Mouse (Mus musculus): ENCODE measurements around the gene 3110018I06Rik. TPM values are rescaled to one million over a fixed set of nuclear protein-coding genes. Genes with fewer than 3 reads are reported as not detected.

The 3110018I06Rik gene
- not detected for total RNA-seq (2022)

DNA sequence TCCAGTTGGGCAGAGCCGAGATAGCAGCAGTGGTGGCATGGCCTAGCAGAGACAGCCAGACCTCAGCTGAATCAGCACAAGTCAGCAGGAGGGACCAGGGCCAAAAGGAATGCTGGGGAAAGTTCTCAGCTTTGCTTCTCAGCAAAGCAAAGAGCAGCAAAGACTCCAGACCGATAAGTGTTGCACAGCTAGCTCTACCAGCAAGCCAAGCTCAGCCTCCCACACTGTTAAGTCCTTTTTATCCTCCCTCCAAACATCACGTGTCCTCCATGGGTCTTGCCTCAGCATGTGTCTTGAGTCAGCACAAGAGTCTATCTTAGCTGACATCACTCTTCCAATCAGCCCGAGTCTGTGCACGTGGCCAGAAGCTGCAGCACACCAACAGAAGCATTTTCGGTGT is at the start of gene 3110018I06Rik:
Gene 3110018I06Rik (plus strand): TSS at position 262 of the 400 bp plus-strand sequence.
- DNase-seq (ENCODE audit: low spot score in 2 of 2), result no peak

DNA sequence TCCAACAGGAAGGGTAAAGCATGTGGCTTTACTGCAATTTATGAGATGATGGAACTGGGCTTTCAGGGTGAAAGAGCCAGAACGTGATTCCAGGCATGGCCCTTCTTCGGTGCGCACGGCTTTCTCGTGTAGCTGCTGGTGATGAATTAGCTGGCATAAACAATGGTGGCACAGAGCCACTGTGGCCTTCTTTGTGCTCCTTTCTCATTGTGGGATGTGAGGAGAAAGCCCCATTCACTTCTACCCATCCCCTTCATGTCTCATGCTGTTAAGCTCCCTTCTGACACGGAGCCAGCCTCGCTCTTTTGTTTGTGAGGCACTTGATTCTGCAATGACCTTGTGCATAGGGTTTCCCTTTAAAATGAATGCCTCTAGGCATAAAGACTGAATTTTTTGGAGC is 43.8 kb upstream of the 3110018I06Rik start:
- DNase-seq (ENCODE audit: low spot score in 2 of 2), result no peak

DNA sequence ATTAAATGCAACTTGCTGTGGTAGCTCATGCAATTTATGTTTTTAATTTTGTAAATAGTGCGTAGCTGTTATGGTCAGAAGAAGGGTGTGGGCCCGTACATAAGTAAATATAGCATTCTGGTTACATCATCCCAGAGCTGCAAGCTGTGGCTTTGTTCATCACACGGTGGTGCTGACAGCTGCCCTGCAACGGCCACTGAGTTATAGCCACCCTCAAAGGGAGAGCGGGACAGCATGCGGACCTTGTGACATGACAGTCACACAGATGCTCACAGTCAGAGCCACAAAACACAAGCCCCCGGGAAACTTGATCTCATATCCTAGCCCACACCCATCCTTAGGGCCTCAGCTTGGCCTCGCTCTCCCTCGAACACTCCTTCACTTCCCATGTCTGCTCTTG is 30.6 kb upstream of the 3110018I06Rik start:
- DNase-seq (ENCODE audit: low spot score in 2 of 2), result no peak

DNA sequence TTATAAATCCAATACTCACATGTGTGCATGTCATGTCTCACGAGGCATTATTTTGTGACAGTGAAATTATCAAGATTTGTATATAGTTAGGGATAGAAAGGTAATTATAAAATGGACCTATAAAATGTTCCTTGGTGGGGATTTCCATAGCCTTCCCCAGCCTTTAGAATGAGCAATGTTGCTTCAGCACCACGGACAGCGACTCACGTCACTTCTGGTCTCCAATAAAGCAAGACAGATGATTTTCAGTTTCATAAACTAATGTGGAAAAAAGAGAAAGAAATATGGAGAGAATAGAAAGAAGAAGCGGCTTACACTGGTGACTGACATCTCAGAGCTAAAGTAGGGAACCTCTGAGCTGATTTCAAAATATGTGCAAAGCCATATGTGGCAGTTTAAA is 23.7 kb upstream of the 3110018I06Rik start:
- no peak for DNase-seq (ENCODE audit: low spot score in 2 of 2)

DNA sequence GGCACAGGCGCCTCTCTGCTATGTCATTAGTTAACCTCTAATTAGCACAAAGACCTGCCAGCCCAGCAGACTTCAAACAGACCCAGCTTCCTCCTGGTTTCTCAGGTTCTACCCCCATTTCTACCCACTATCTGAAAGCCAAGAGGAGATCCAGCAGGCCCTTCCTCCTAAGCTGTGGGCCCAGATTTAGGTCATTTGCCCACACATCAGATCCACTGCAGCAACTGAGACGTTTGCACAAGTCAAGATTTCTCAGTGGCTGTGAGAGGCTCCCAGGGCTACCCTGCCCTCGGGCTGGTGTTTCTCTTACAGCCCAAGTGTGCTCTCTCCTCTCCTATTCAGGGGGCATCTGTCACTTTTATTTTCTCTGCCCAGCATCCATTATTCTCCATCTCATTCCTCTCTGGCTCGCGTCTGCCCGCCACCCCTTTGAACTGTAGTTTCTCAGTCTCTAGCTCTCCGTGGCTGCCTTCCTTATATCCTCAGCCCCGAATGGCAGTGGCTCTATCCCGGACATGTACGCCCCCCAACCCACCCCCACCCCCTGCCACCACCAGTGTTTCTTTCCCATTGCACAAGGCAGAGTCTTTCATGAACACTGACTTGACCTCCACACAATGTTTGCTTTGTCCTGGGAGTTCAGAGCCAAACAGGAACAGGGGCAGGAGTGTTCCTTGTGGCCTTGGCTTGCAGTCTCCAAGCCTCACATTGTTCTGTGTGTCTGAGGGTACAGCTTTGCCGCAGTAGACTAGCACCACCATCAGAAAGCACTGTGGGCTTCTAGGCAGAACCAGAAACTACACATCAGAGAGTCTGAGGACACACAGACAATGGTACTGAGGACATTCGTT is 11.8 kb upstream of the 3110018I06Rik start:
- peak in 1 of 2 experiments; percentile 5 for DNase-seq (ENCODE audit: low spot score in 2 of 2)

DNA sequence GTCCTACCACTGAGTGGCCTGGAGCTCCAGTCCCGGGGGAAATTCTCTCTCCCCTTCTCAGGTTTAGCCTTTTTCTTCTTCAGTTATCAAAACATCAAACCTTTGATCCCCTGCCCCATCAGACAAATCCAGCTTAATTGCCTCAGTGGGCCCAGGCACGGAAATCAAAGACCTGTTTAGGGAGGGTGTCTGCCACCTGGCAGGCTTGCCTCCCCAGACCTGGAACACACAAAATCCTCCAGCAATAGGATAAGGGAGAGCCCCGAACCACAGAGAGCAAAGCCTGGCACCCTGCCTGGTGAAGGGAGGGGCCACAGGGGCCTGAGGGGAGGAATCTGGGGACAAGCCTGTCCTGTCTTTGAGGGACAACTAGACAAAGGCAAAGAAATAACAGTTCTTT is 9.1 kb upstream of the 3110018I06Rik start:
- DNase-seq (ENCODE audit: low spot score in 2 of 2), result no peak

DNA sequence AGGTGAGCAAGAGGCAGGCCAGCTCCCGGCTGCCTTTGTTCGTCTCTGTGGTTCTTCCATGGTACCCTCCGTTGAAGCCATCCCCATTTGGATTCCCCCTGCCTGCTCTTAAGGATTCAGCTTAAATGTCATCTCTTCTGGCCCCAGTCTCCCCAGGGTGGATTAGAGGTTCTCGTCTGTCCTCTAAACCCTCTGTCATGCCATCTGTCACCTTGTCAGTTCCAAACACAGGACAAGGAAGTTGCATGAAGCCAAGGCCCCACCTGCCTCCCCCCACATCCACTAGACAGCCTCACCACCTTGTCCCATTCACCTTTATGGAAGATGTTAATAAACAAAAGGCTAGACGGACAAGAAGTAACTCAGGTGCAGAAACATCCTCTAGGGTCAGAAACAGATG is 5.4 kb upstream of the 3110018I06Rik start:
- no peak for DNase-seq (ENCODE audit: low spot score in 2 of 2)

DNA sequence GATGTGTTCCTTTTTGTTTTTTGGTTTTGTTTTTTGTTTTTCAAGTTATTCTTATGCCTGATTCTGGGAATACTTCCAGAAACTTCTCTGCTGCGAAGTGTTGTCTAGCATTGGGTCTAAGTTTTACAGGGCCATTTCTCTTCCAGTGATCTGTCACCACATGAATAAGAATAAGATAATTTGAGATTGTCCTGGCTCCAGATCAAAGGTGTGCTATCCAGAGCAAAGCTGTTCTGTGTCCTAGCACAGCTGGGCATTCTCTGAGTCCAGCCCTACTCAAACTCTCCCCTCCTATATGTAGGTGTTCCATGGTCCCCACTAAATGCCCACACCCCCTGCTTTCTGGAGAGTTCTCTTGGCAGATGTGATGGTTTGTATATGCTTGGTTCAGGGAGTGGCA is 2.9 kb downstream of the 3110018I06Rik start:
- DNase-seq (ENCODE audit: low spot score in 2 of 2), result no peak

DNA sequence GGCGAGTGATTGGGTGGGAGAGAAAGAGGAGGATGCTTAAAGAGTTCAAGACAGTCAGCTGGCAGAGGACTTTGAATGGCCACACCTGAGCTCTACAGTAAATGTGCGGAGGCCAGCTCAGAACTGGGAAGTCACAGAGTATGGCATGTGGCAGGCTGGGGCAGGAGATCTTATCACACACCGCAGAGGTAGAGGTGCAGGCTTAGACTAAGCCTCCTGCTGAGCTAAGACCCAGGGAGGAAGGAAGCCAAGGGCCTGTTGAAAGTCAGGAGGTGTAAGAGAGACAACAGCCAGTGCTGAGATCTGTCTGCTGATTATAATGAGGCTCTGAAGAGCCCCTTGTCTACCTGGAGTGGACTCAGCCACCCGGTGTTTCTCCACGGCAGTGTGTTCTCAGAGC is 8.5 kb downstream of the 3110018I06Rik start:
- DNase-seq (ENCODE audit: low spot score in 2 of 2), result no peak

DNA sequence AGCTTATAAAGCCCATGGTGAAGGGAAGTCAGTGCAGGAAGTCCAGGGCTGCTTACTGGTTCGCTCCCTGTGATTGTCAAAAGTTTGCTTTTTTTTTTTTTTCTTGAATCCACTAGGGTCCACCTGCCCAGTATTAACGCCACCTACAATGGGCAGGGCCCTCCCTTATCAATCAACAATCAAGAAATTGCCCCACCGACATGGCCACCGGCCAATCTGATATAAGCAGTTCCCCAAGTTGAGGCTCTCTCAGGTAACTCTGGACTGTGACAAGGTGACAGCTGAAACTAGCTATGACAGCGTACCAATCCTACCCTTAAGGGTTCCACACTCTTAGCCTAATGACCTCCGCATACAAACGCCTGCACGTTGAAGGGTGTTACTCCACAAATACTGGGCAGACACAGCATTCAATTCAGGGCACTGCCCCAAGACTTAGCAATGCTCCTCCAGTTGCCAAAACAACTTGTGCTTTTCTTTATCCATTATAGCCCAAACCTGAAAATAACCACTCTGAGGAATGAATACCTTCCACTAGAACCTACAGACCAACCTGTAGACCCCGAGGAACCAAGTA is 21.3 kb downstream of the 3110018I06Rik start:
- DNase-seq (ENCODE audit: low spot score in 2 of 2), result no peak

DNA sequence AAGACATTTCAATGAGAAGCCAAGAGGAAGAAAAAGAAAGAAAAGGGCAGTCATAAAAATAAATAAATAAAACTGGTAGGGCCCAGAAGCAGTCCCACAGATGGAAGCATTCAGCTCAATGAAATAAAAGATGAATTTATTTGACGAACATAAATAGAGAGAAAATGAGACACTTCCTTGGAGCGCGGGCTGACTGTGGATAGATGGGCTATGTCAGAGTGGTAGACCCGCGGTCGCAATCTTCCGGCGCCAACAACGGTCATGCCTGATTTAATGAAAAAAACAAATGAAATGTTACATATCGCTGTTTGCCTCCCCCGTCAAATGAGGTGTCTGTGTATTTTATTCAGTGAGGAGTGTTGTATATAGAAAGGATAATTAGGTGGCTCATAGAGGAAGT is 22.7 kb downstream of the 3110018I06Rik start:
- no peak for DNase-seq (ENCODE audit: low spot score in 2 of 2)

DNA sequence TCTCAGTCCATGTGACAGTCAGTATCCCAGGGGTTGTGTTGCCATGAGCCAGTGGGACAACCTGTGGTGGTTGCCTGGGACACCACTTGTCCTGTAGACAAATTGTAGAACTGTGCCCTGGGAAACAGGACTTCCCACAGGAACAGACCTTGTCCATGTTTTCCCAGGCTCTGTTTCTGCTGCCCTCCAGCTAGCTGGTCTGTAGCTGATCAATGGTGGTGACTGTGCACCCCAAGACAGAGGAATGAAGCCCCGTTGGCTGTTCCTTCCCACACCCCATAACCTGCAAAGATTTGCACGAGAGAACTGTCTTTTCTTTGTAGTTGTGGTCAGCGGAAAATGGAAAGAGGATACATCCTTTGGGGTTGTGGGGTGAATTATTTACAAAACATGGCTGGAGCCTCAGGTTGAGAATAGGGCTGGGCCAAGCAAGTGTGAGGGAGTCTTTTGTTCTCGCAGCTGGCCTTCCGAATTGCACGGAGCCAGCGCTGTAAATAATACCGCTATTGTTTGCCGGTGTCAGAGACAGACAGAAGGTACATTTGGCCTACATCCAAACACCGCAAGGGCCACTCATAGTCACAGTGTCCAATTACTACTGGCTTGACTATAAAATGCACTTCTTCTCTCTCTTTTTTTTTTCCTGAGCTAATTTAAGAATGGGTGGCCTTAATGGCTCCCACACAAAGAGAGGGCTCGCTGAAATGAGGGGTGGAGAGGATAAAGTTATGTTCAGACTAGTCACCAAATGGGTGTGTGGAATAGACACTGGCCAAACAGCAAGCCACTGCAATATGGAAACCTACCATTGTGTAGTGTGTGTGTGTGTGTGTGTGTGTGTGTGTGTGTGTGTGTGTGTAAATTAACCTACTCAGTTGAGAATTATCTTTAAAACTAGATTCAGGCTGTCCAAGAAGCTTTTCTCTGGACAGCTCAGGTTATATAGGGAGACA is 28.1 kb downstream of the 3110018I06Rik start:
- peak in 1 of 2 experiments; percentile 15 for DNase-seq (ENCODE audit: low spot score in 2 of 2)

DNA sequence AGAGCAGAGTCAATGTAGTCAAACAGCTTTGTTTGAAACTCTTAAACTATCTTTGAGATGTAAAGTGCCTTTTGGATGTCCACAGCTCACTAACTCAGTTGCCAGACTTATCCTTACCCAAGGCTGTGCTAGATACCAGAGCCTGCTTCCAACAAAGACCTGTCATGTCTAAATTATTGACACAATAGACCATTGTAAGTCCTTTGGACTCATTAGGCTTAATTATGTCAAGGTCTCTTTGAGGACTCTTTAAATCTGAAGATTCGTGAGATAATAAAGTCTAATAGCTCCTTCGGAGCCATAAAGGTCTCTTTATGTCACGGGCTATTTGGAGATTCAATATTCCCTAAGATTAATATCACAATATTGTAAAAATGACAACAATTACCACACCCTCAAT is 32.5 kb downstream of the 3110018I06Rik start:
- no peak for DNase-seq (ENCODE audit: low spot score in 2 of 2)

DNA sequence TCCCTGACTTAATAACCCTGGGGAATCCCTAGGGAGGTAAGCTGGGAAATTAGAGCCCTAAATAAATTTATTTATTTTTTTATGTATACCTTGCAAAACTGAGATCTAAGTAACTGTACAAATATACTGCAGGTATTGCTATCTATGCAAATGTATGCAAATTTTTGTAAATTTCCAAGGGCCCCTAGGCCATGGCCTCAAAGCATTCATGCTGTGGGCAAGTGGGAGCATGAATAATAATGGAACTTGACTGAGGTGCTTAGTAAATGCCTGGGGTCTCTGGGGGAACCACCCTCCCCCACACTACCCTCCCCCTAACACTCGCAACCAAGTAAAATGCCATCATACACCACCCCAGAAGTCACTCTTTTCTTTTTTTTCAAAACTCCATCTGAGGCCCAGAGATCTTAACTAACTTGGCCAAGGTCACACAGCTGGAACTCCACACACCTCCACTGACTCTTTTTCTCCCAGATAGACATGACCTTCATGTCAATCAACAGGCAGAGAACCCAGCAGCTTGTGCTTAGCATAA is 40.0 kb downstream of the 3110018I06Rik start:
- DNase-seq (ENCODE audit: low spot score in 2 of 2), result no peak

DNA sequence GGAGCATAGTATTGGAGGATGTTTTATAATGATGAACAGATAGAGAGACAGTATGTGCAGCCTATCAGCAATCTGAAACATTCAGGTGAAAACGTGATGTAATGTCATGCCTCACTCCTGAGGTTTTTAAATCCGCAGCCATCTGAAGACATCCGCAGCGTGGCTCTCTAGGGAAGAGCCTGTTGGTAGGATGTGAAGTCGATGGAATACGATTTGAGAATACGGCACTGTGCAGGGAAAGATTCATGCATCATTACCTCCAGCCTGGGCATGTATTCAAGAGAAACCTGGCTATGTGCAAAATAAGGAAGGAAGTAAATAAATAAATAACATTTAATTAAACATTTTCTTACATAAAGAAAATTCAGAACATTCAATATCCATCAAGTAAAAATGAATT is 44.4 kb downstream of the 3110018I06Rik start:
- DNase-seq (ENCODE audit: low spot score in 2 of 2), result no peak

Measured in left cerebral cortex, adult 8-10 months (tissue).